Mouse (Mus musculus): ENCODE data around the gene Macrod2.

- TF ChIP-seq CTCF (IDR thresholded peaks at IDR 0.05; ENCODE audit: insufficient read depth, low read depth, low read length) (no peak), POLR2A (IDR thresholded peaks at IDR 0.05; ENCODE audit: insufficient read depth, low read depth, low read length) (no peak)
These were observed 1777.6 kb downstream of the Macrod2 start for GRCm38 (mm10) chr2:142172706-142173105.
